Mouse (Mus musculus) intestine, embryonic 16.5 days (tissue): ENCODE results near the gene Armc9. TPM values are rescaled to one million over a fixed set of nuclear protein-coding genes. Genes with fewer than 3 reads are reported as not detected.

Source experiments
- polyA plus RNA-seq: library from polyadenylated mRNA; unstranded; fragments of >200 nt; fragmentation: Nextera tagmentation; extraction: Ambion mirVana; gene quantifications from 2 replicates; pipeline ENCODE4 v1.2.1, GENCODE M21; 2015

The Armc9 gene
- polyA plus RNA-seq, 1 experiment from 2014 or later, result 15.2 TPM

Other genes starting within 250 kb of the Armc9 start
- 0.09 and 0.22 TPM in 2 replicates for gene 4933407L21Rik, start 226.3 kb upstream of the Armc9 start, polyA plus RNA-seq
- 0.07 and 0.10 TPM in 2 replicates for gene Gpr55, start 193.8 kb upstream of the Armc9 start, polyA plus RNA-seq
- not detected in 2 replicates for gene Spata3, start 138.0 kb upstream of the Armc9 start, polyA plus RNA-seq
- gene 2810459M11Rik, start 108.9 kb upstream of the Armc9 start, polyA plus RNA-seq, result 4.3 and 4.4 TPM in 2 replicates
- gene Psmd1, start 90.4 kb upstream of the Armc9 start, polyA plus RNA-seq, result 135 and 144 TPM in 2 replicates
- gene Htr2b, start 42.8 kb upstream of the Armc9 start, polyA plus RNA-seq, result 2.8 and 4.0 TPM in 2 replicates
- gene Gm21972, start 21.1 kb upstream of the Armc9 start, polyA plus RNA-seq, result not detected in 2 replicates
- 5.3 and 6.7 TPM in 2 replicates for gene B3gnt7, start 148.1 kb downstream of the Armc9 start, polyA plus RNA-seq
- gene Ncl, start 204.6 kb downstream of the Armc9 start, polyA plus RNA-seq, result 355 and 416 TPM in 2 replicates